Mouse (Mus musculus) cerebellum, postnatal 14 days (tissue): ENCODE measurements at regions not wholly inside any gene's neighbourhood (a gene's known extent, or its start where the extent isn't known, plus 50 kb on each side); places are given as distances from the start of the nearest gene placed in this dataset.

Source experiments
- DNase-seq, 2 experiments: peaks; one replicate each; pipeline ENCODE4 v3.0.0; 2021; ENCODE audit warnings: mixed read lengths in 2 of 2

- no peak for DNase-seq
Observed at GRCm38 (mm10) chr8:125322561-125322960, 247.0 kb downstream of the Sipa1l2 start.

GRCm38 (mm10) chr8:125317584-125317991 is 252.0 kb downstream of the Sipa1l2 start:
- DNase-seq, result peak; percentile 97 to 98

GRCm38 (mm10) chr8:125315736-125316135 is 253.9 kb downstream of the Sipa1l2 start:
- peak; percentile 43 to 58 for DNase-seq

GRCm38 (mm10) chr8:125314996-125315395 is 254.6 kb downstream of the Sipa1l2 start:
- DNase-seq, result no peak

GRCm38 (mm10) chr8:125314221-125314984 is 255.2 kb downstream of the Sipa1l2 start:
- no peak for DNase-seq

GRCm38 (mm10) chr8:125311228-125312053 is 257.4 kb downstream of the Disc1 start:
- DNase-seq, result no peak
